Mouse (Mus musculus) frontal cortex, postnatal 10 days (tissue): Measurements from ENCODE around the gene Csrnp2.
"Not testable (repeated sequence)": the region's sequence is repeated elsewhere in the genome, so short reads cannot be mapped to it uniquely, and the experiment has no call there.

Experiments
- DNase-seq, 2 experiments: peaks; one replicate each; pipeline ENCODE4 v3.0.0; 2022; ENCODE audit warnings: low spot score in 2 of 2, mixed read lengths in 1 of 2

Gene Csrnp2

GRCm38 (mm10) chr15:100495102-100495501 lies at the start of gene Csrnp2:
TSS of gene Csrnp2 (minus strand) at chr15:100495488.
- peak; percentile 88 to 94 for DNase-seq

GRCm38 (mm10) chr15:100543651-100544030 lies 48.4 kb upstream of the Csrnp2 start:
- not testable (repeated sequence) for DNase-seq

- DNase-seq: not testable (repeated sequence)
Observed at GRCm38 (mm10) chr15:100542876-100543650, 47.8 kb upstream of the Csrnp2 start.

- no peak for DNase-seq
Observed at GRCm38 (mm10) chr15:100541426-100541825, 46.1 kb upstream of the Csrnp2 start.

- not testable (repeated sequence) for DNase-seq
Observed at GRCm38 (mm10) chr15:100541001-100541400, 45.7 kb upstream of the Csrnp2 start.

- no peak for DNase-seq
Observed at GRCm38 (mm10) chr15:100539411-100539810, 44.1 kb upstream of the Csrnp2 start.

GRCm38 (mm10) chr15:100537913-100538312 lies 42.6 kb upstream of the Csrnp2 start:
- DNase-seq: no peak

GRCm38 (mm10) chr15:100527900-100528299 lies 32.6 kb upstream of the Csrnp2 start:
- DNase-seq: no peak

- no peak for DNase-seq
Observed at GRCm38 (mm10) chr15:100525405-100525804, 30.1 kb upstream of the Csrnp2 start.

GRCm38 (mm10) chr15:100520306-100520705 lies 25.0 kb upstream of the Csrnp2 start:
- DNase-seq: no peak

- DNase-seq: no peak
Observed at GRCm38 (mm10) chr15:100515121-100515520, 19.8 kb upstream of the Csrnp2 start.

GRCm38 (mm10) chr15:100513387-100513786 lies 18.1 kb upstream of the Csrnp2 start:
- no peak for DNase-seq

GRCm38 (mm10) chr15:100510072-100510471 lies 14.8 kb upstream of the Csrnp2 start:
- DNase-seq: no peak

GRCm38 (mm10) chr15:100508454-100509167 lies 13.3 kb upstream of the Csrnp2 start:
- DNase-seq: no peak

GRCm38 (mm10) chr15:100499506-100499905 lies 4.2 kb upstream of the Csrnp2 start:
- DNase-seq: not testable (repeated sequence)

- no peak for DNase-seq
Observed at GRCm38 (mm10) chr15:100494647-100495046, 641 bp downstream of the Csrnp2 start.

GRCm38 (mm10) chr15:100491966-100492365 lies 3.3 kb downstream of the Csrnp2 start:
- DNase-seq: no peak

- DNase-seq: no peak
Observed at GRCm38 (mm10) chr15:100489263-100489662, 6.0 kb downstream of the Csrnp2 start.

- DNase-seq: not testable (repeated sequence)
Observed at GRCm38 (mm10) chr15:100488297-100488696, 7.0 kb downstream of the Csrnp2 start.

- no peak for DNase-seq
Observed at GRCm38 (mm10) chr15:100487050-100487449, 8.2 kb downstream of the Csrnp2 start.

- DNase-seq: no peak
Observed at GRCm38 (mm10) chr15:100486450-100486849, 8.8 kb downstream of the Csrnp2 start.

- DNase-seq: no peak
Observed at GRCm38 (mm10) chr15:100485576-100485975, 9.7 kb downstream of the Csrnp2 start.

GRCm38 (mm10) chr15:100478925-100479324 lies 16.4 kb downstream of the Csrnp2 start:
- no peak for DNase-seq
